Mouse (Mus musculus): ENCODE measurements around the gene 9230104L09Rik. TPM values are rescaled to one million over a fixed set of nuclear protein-coding genes. Genes with fewer than 3 reads are reported as not detected.

9230104L09Rik gene
- total and polyA plus RNA-seq, 3 experiments = not detected

GRCm38 (mm10) chr2:148889331-148890010, 24.6 kb upstream of the 9230104L09Rik start:
- Histone ChIP-seq H3K36me3 (replicated peaks) (no peaks in the 10 kb centered on the region), H3K9me3 (replicated peaks) (no peaks in the 10 kb centered on the region), H3K4me1 (ENCODE audit: insufficient read depth, low read depth, low read length) (no peaks in the 10 kb centered on the region), H3K27me3 (ENCODE audit: insufficient read depth, low read length) (no peaks in the 10 kb centered on the region), H3K4me3 (ENCODE audit: low read depth, low read length) (no peak overlapping the region)
- DNase-seq (ENCODE audit: low spot score) = no peak
- no peak for ATAC-seq (ENCODE audit: extremely low read depth, insufficient number of reproducible peaks, low FRiP score, poor library complexity, severe bottlenecking)
- TF ChIP-seq GATA2 (IDR thresholded peaks at IDR 0.05; ENCODE audit: borderline replicate concordance, low read depth, low read length) (no peak), CTCF (IDR thresholded peaks at IDR 0.05; ENCODE audit: low read depth, low read length) (no peak), GATA1 (IDR thresholded peaks at IDR 0.05; ENCODE audit: borderline replicate concordance, low read length) (no peak), POLR2AphosphoS5 (IDR thresholded peaks at IDR 0.05; ENCODE audit: insufficient replicate concordance, low read depth, low read length) (no peak), TAL1 (conservative IDR thresholded peaks at IDR 0.05; ENCODE audit: low read depth, low read length) (no peak)

GRCm38 (mm10) chr2:148888872-148889271, 24.0 kb upstream of the 9230104L09Rik start:
- no peaks in the 10 kb centered on the region for H3K27me3 ChIP-seq (ENCODE audit: insufficient read depth, low read length)
- H3K9me3 ChIP-seq (replicated peaks) = no peaks in the 10 kb centered on the region
- H3K4me3 ChIP-seq (ENCODE audit: low read depth, low read length) = no peak overlapping the region
- H3K4me1 ChIP-seq (ENCODE audit: insufficient read depth, low read depth, low read length) = no peaks in the 10 kb centered on the region
- TF ChIP-seq GATA1 (IDR thresholded peaks at IDR 0.05; ENCODE audit: borderline replicate concordance, low read length) (no peak), CTCF (IDR thresholded peaks at IDR 0.05; ENCODE audit: low read depth, low read length) (no peak), POLR2AphosphoS5 (IDR thresholded peaks at IDR 0.05; ENCODE audit: insufficient replicate concordance, low read depth, low read length) (no peak), GATA2 (IDR thresholded peaks at IDR 0.05; ENCODE audit: borderline replicate concordance, low read depth, low read length) (no peak), TAL1 (conservative IDR thresholded peaks at IDR 0.05; ENCODE audit: low read depth, low read length) (no peak)
- H3K36me3 ChIP-seq (replicated peaks) = no peaks in the 10 kb centered on the region
- DNase-seq (ENCODE audit: low spot score) (no peak), ATAC-seq (ENCODE audit: extremely low read depth, insufficient number of reproducible peaks, low FRiP score, poor library complexity, severe bottlenecking) (no peak)

- Histone ChIP-seq H3K4me3 (ENCODE audit: low read depth, low read length) (no peak overlapping the region), H3K9me3 (replicated peaks) (no peaks in the 10 kb centered on the region), H3K36me3 (replicated peaks) (no peaks in the 10 kb centered on the region), H3K4me1 (ENCODE audit: insufficient read depth, low read depth, low read length) (no peaks in the 10 kb centered on the region), H3K27me3 (ENCODE audit: insufficient read depth, low read length) (no peaks in the 10 kb centered on the region)
- no peak for DNase-seq (ENCODE audit: low spot score)
- ATAC-seq (ENCODE audit: extremely low read depth, insufficient number of reproducible peaks, low FRiP score, poor library complexity, severe bottlenecking) = no peak
- no peak for TF ChIP-seq POLR2AphosphoS5 (IDR thresholded peaks at IDR 0.05; ENCODE audit: insufficient replicate concordance, low read depth, low read length)
- TF ChIP-seq TAL1 (conservative IDR thresholded peaks at IDR 0.05; ENCODE audit: low read depth, low read length) = no peak
- TF ChIP-seq GATA2 (IDR thresholded peaks at IDR 0.05; ENCODE audit: borderline replicate concordance, low read depth, low read length) = no peak
- TF ChIP-seq GATA1 (IDR thresholded peaks at IDR 0.05; ENCODE audit: borderline replicate concordance, low read length) = no peak
- no peak for TF ChIP-seq CTCF (IDR thresholded peaks at IDR 0.05; ENCODE audit: low read depth, low read length)
Observed at GRCm38 (mm10) chr2:148884738-148885137, 19.9 kb upstream of the 9230104L09Rik start.

- H3K4me3 ChIP-seq (ENCODE audit: low read depth, low read length) = no peak overlapping the region
- peaks cover 19% of the 10 kb centered on the region for H3K4me1 ChIP-seq (ENCODE audit: insufficient read depth, low read depth, low read length)
- peaks cover 1% of the 10 kb centered on the region for H3K36me3 ChIP-seq (replicated peaks)
- DNase-seq (ENCODE audit: low spot score) = no peak
- no peak for ATAC-seq (ENCODE audit: extremely low read depth, insufficient number of reproducible peaks, low FRiP score, poor library complexity, severe bottlenecking)
- H3K9me3 ChIP-seq (replicated peaks) = no peaks in the 10 kb centered on the region
- TF ChIP-seq GATA1 (IDR thresholded peaks at IDR 0.05; ENCODE audit: borderline replicate concordance, low read length) (no peak), TAL1 (conservative IDR thresholded peaks at IDR 0.05; ENCODE audit: low read depth, low read length) (no peak), CTCF (IDR thresholded peaks at IDR 0.05; ENCODE audit: low read depth, low read length) (no peak), POLR2AphosphoS5 (IDR thresholded peaks at IDR 0.05; ENCODE audit: insufficient replicate concordance, low read depth, low read length) (no peak), GATA2 (IDR thresholded peaks at IDR 0.05; ENCODE audit: borderline replicate concordance, low read depth, low read length) (no peak)
- H3K27me3 ChIP-seq (ENCODE audit: insufficient read depth, low read length) = peaks cover 11% of the 10 kb centered on the region
Observed at GRCm38 (mm10) chr2:148879199-148879598, 14.4 kb upstream of the 9230104L09Rik start.

GRCm38 (mm10) chr2:148878641-148879130, 13.8 kb upstream of the 9230104L09Rik start:
- Histone ChIP-seq H3K27me3 (ENCODE audit: insufficient read depth, low read length) (peaks cover 11% of the 10 kb centered on the region), H3K4me1 (ENCODE audit: insufficient read depth, low read depth, low read length) (peaks cover 24% of the 10 kb centered on the region), H3K4me3 (ENCODE audit: low read depth, low read length) (no peak overlapping the region), H3K36me3 (replicated peaks) (peaks cover 6% of the 10 kb centered on the region), H3K9me3 (replicated peaks) (no peaks in the 10 kb centered on the region)
- no peak for DNase-seq (ENCODE audit: low spot score)
- no peak for ATAC-seq (ENCODE audit: extremely low read depth, insufficient number of reproducible peaks, low FRiP score, poor library complexity, severe bottlenecking)
- TF ChIP-seq POLR2AphosphoS5 (IDR thresholded peaks at IDR 0.05; ENCODE audit: insufficient replicate concordance, low read depth, low read length) (no peak), CTCF (IDR thresholded peaks at IDR 0.05; ENCODE audit: low read depth, low read length) (no peak), GATA1 (IDR thresholded peaks at IDR 0.05; ENCODE audit: borderline replicate concordance, low read length) (no peak), TAL1 (conservative IDR thresholded peaks at IDR 0.05; ENCODE audit: low read depth, low read length) (no peak), GATA2 (IDR thresholded peaks at IDR 0.05; ENCODE audit: borderline replicate concordance, low read depth, low read length) (no peak)

GRCm38 (mm10) chr2:148877016-148877770, 12.4 kb upstream of the 9230104L09Rik start:
- Histone ChIP-seq H3K9me3 (replicated peaks) (no peaks in the 10 kb centered on the region), H3K4me3 (ENCODE audit: low read depth, low read length) (no peak overlapping the region), H3K27me3 (ENCODE audit: insufficient read depth, low read length) (peaks cover 11% of the 10 kb centered on the region), H3K36me3 (replicated peaks) (peaks cover 20% of the 10 kb centered on the region), H3K4me1 (ENCODE audit: insufficient read depth, low read depth, low read length) (peaks cover 34% of the 10 kb centered on the region)
- no peak for ATAC-seq (ENCODE audit: extremely low read depth, insufficient number of reproducible peaks, low FRiP score, poor library complexity, severe bottlenecking)
- no peak for DNase-seq (ENCODE audit: low spot score)
- TF ChIP-seq POLR2AphosphoS5 (IDR thresholded peaks at IDR 0.05; ENCODE audit: insufficient replicate concordance, low read depth, low read length) (no peak), GATA1 (IDR thresholded peaks at IDR 0.05; ENCODE audit: borderline replicate concordance, low read length) (no peak), TAL1 (conservative IDR thresholded peaks at IDR 0.05; ENCODE audit: low read depth, low read length) (no peak), CTCF (IDR thresholded peaks at IDR 0.05; ENCODE audit: low read depth, low read length) (no peak), GATA2 (IDR thresholded peaks at IDR 0.05; ENCODE audit: borderline replicate concordance, low read depth, low read length) (no peak)
